Mouse (Mus musculus): ENCODE measurements around the gene Glis3. TPM values are rescaled to one million over a fixed set of nuclear protein-coding genes. Genes with fewer than 3 reads are reported as not detected.

The Glis3 gene
- polyA plus RNA-seq, 1 experiment from 2014 or later, result 1.8 TPM

- ATAC-seq (ENCODE audit: insufficient number of reproducible peaks, insufficient read depth, low FRiP score, low read depth), result no peak
- Histone ChIP-seq H3K9me3 (ENCODE audit: control insufficient read depth, low read depth, low read length) (no peaks in the 10 kb centered on the region), H3K4me1 (ENCODE audit: control insufficient read depth, insufficient read depth, low read length) (no peaks in the 10 kb centered on the region), H3K36me3 (ENCODE audit: control insufficient read depth, insufficient read depth, low read length) (no peaks in the 10 kb centered on the region), H3K27me3 (ENCODE audit: control insufficient read depth, insufficient read depth, low read length) (no peaks in the 10 kb centered on the region), H3K9ac (replicated peaks; ENCODE audit: low read depth, low read length) (no peak overlapping the region), H3K27ac (ENCODE audit: low read length) (no peak overlapping the region), H3K4me2 (replicated peaks; ENCODE audit: low read depth, low read length) (no peak overlapping the region), H3K4me3 (ENCODE audit: low read depth, low read length) (no peak overlapping the region)
- WGBS, result 82% methylated on average over 4 of the region's 4 CpGs
Measured at GRCm38 (mm10) chr19:28600866-28601265, 79.0 kb downstream of the Glis3 start.

GRCm38 (mm10) chr19:28594215-28594614 lies 85.7 kb downstream of the Glis3 start:
- no peak overlapping the region for H3K27ac ChIP-seq (ENCODE audit: low read length)
- ATAC-seq (ENCODE audit: insufficient number of reproducible peaks, insufficient read depth, low FRiP score, low read depth), result no peak; the same call in 1 of the 2 replicates
- 0 out of 2 replicates have a peak overlapping the region, but pooled peaks have one; percentile 0 for H3K4me2 ChIP-seq (replicated peaks; ENCODE audit: low read depth, low read length)

GRCm38 (mm10) chr19:28592981-28593380 lies 86.9 kb downstream of the Glis3 start:
- H3K4me2 ChIP-seq (replicated peaks; ENCODE audit: low read depth, low read length), result no peak overlapping the region
- WGBS, result 59% methylated on average over 13 of the region's 13 CpGs
- no peaks in the 10 kb centered on the region for H3K9me3 ChIP-seq (ENCODE audit: control insufficient read depth, low read depth, low read length)
- H3K36me3 ChIP-seq (ENCODE audit: control insufficient read depth, insufficient read depth, low read length), result no peaks in the 10 kb centered on the region
- H3K27me3 ChIP-seq (ENCODE audit: control insufficient read depth, insufficient read depth, low read length), result no peaks in the 10 kb centered on the region
- no peak for ATAC-seq (ENCODE audit: insufficient number of reproducible peaks, insufficient read depth, low FRiP score, low read depth)
- 0 out of 2 replicates have a peak, but pooled peaks cover 5% of the 10 kb centered on the region for H3K4me1 ChIP-seq (ENCODE audit: control insufficient read depth, insufficient read depth, low read length)
- H3K4me3 ChIP-seq (ENCODE audit: low read depth, low read length), result no peak overlapping the region
- H3K27ac ChIP-seq (ENCODE audit: low read length), result peak overlapping the region; percentile 15; the same call in 1 of the 2 replicates
- H3K9ac ChIP-seq (replicated peaks; ENCODE audit: low read depth, low read length), result no peak overlapping the region

More at GRCm38 (mm10) chr19:28594215-28594614, 85.7 kb downstream of the Glis3 start:
- H3K9ac ChIP-seq (replicated peaks; ENCODE audit: low read depth, low read length), result no peak overlapping the region
- 0 out of 2 replicates have a peak, but pooled peaks cover 5% of the 10 kb centered on the region for H3K4me1 ChIP-seq (ENCODE audit: control insufficient read depth, insufficient read depth, low read length)
- H3K27me3 ChIP-seq (ENCODE audit: control insufficient read depth, insufficient read depth, low read length), result no peaks in the 10 kb centered on the region
- no peak overlapping the region for H3K4me3 ChIP-seq (ENCODE audit: low read depth, low read length)
- WGBS, result 21% methylated on average over 4 of the region's 4 CpGs
- H3K9me3 ChIP-seq (ENCODE audit: control insufficient read depth, low read depth, low read length), result no peaks in the 10 kb centered on the region
- H3K36me3 ChIP-seq (ENCODE audit: control insufficient read depth, insufficient read depth, low read length), result no peaks in the 10 kb centered on the region

- Histone ChIP-seq H3K4me3 (ENCODE audit: low read depth, low read length) (no peak overlapping the region), H3K9me3 (ENCODE audit: control insufficient read depth, low read depth, low read length) (no peaks in the 10 kb centered on the region), H3K4me2 (replicated peaks; ENCODE audit: low read depth, low read length) (no peak overlapping the region), H3K27me3 (ENCODE audit: control insufficient read depth, insufficient read depth, low read length) (no peaks in the 10 kb centered on the region), H3K27ac (ENCODE audit: low read length) (no peak overlapping the region), H3K4me1 (ENCODE audit: control insufficient read depth, insufficient read depth, low read length) (0 out of 2 replicates have a peak, but pooled peaks cover 5% of the 10 kb centered on the region), H3K9ac (replicated peaks; ENCODE audit: low read depth, low read length) (no peak overlapping the region), H3K36me3 (ENCODE audit: control insufficient read depth, insufficient read depth, low read length) (no peaks in the 10 kb centered on the region)
- no peak for ATAC-seq (ENCODE audit: insufficient number of reproducible peaks, insufficient read depth, low FRiP score, low read depth)
- 83% methylated on average over 7 of the region's 7 CpGs for WGBS
Measured at GRCm38 (mm10) chr19:28591736-28592477, 88.0 kb downstream of the Glis3 start.

- Histone ChIP-seq H3K27me3 (ENCODE audit: control insufficient read depth, insufficient read depth, low read length) (no peaks in the 10 kb centered on the region), H3K4me2 (replicated peaks; ENCODE audit: low read depth, low read length) (no peak overlapping the region), H3K36me3 (ENCODE audit: control insufficient read depth, insufficient read depth, low read length) (no peaks in the 10 kb centered on the region), H3K4me1 (ENCODE audit: control insufficient read depth, insufficient read depth, low read length) (peaks cover 4% of the 10 kb centered on the region), H3K27ac (ENCODE audit: low read length) (0 out of 2 replicates have a peak overlapping the region, but pooled peaks have one; percentile 12), H3K9me3 (ENCODE audit: control insufficient read depth, low read depth, low read length) (no peaks in the 10 kb centered on the region), H3K9ac (replicated peaks; ENCODE audit: low read depth, low read length) (no peak overlapping the region), H3K4me3 (ENCODE audit: low read depth, low read length) (no peak overlapping the region)
- ATAC-seq (ENCODE audit: insufficient number of reproducible peaks, insufficient read depth, low FRiP score, low read depth), result no peak
- 54% methylated on average over 8 of the region's 8 CpGs for WGBS
Measured at GRCm38 (mm10) chr19:28580499-28580898, 99.4 kb downstream of the Glis3 start.

- Histone ChIP-seq H3K4me3 (ENCODE audit: low read depth, low read length) (no peak overlapping the region), H3K4me1 (ENCODE audit: control insufficient read depth, insufficient read depth, low read length) (peaks cover 4% of the 10 kb centered on the region), H3K9me3 (ENCODE audit: control insufficient read depth, low read depth, low read length) (no peaks in the 10 kb centered on the region), H3K27me3 (ENCODE audit: control insufficient read depth, insufficient read depth, low read length) (no peaks in the 10 kb centered on the region), H3K27ac (ENCODE audit: low read length) (no peak overlapping the region), H3K4me2 (replicated peaks; ENCODE audit: low read depth, low read length) (no peak overlapping the region), H3K9ac (replicated peaks; ENCODE audit: low read depth, low read length) (no peak overlapping the region), H3K36me3 (ENCODE audit: control insufficient read depth, insufficient read depth, low read length) (no peaks in the 10 kb centered on the region)
- peak; percentile 37; the same call in 1 of the 2 replicates for ATAC-seq (ENCODE audit: insufficient number of reproducible peaks, insufficient read depth, low FRiP score, low read depth)
- 32% methylated on average over 14 of the region's 14 CpGs for WGBS
Measured at GRCm38 (mm10) chr19:28579724-28580375, 100.0 kb downstream of the Glis3 start.

GRCm38 (mm10) chr19:28577023-28577422 lies 102.9 kb downstream of the Glis3 start:
- no peak overlapping the region for H3K4me3 ChIP-seq (ENCODE audit: low read depth, low read length)
- H3K36me3 ChIP-seq (ENCODE audit: control insufficient read depth, insufficient read depth, low read length), result no peaks in the 10 kb centered on the region
- 91% methylated on average over 12 of the region's 12 CpGs for WGBS
- no peak for ATAC-seq (ENCODE audit: insufficient number of reproducible peaks, insufficient read depth, low FRiP score, low read depth)
- peaks cover 4% of the 10 kb centered on the region for H3K4me1 ChIP-seq (ENCODE audit: control insufficient read depth, insufficient read depth, low read length)
- H3K4me2 ChIP-seq (replicated peaks; ENCODE audit: low read depth, low read length), result no peak overlapping the region
- no peak overlapping the region for H3K9ac ChIP-seq (replicated peaks; ENCODE audit: low read depth, low read length)
- no peaks in the 10 kb centered on the region for H3K27me3 ChIP-seq (ENCODE audit: control insufficient read depth, insufficient read depth, low read length)
- no peak overlapping the region for H3K27ac ChIP-seq (ENCODE audit: low read length)
- no peaks in the 10 kb centered on the region for H3K9me3 ChIP-seq (ENCODE audit: control insufficient read depth, low read depth, low read length)

- Histone ChIP-seq H3K27ac (ENCODE audit: low read length) (no peak overlapping the region), H3K9me3 (ENCODE audit: control insufficient read depth, low read depth, low read length) (no peaks in the 10 kb centered on the region), H3K36me3 (ENCODE audit: control insufficient read depth, insufficient read depth, low read length) (no peaks in the 10 kb centered on the region), H3K4me3 (ENCODE audit: low read depth, low read length) (no peak overlapping the region), H3K4me2 (replicated peaks; ENCODE audit: low read depth, low read length) (no peak overlapping the region), H3K4me1 (ENCODE audit: control insufficient read depth, insufficient read depth, low read length) (peaks cover 4% of the 10 kb centered on the region), H3K9ac (replicated peaks; ENCODE audit: low read depth, low read length) (no peak overlapping the region), H3K27me3 (ENCODE audit: control insufficient read depth, insufficient read depth, low read length) (no peaks in the 10 kb centered on the region)
- 56% methylated on average over 6 of the region's 6 CpGs for WGBS
- no peak for ATAC-seq (ENCODE audit: insufficient number of reproducible peaks, insufficient read depth, low FRiP score, low read depth)
Measured at GRCm38 (mm10) chr19:28576619-28577018, 103.3 kb downstream of the Glis3 start.

Data from stomach, embryonic 14.5 days (tissue).